Mouse (Mus musculus) retina, embryonic 14.5 days (tissue): ENCODE results near the gene Amph.
"Not testable (repeated sequence)": the region's sequence is repeated elsewhere in the genome, so short reads cannot be mapped to it uniquely, and the experiment has no call there.

ENCODE experiments used
- DNase-seq: peaks from one replicate; pipeline ENCODE4 v3.0.0-alpha.2; 2015; ENCODE audit warnings: low spot score

Gene Amph

DNA sequence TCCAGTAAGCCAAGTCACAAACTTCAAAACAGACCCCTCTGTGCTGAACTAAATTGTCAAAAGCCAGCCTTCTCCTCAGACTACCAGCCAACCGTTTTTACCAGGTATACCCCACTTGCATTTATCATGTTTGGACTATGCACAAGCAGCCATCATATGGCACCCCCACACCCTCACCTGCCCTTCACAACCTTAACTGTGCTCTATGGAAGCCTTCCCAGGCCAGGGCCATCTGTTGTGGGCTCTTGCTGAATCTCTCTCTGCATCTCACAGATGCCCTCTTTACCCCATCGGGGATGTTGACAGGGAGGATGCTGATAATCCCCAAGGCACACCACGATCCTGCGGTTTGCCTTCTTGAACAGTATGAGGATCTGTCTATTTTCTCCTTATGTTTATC lies 77.9 kb downstream of the Amph start:
- no peak for DNase-seq

DNA sequence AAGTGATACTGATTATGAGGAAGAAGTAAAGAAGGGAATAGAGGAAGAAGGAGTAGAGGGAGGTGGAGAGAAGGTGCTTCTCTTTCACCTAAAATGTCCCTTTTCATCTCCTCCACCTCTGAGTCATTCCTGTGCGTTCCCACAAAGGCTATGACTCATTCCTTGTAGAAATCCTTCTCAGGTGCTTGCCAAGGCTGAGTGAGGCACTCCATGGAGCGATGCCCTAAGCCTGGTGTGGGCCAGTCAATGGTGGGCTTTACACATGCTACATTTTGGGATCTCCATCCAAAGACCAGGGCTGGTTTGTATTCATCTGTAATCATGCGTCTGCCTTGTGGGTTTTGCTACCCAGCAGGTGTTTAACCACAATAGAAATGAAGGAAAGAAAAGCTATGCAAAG lies 78.9 kb downstream of the Amph start:
- no peak for DNase-seq

DNA sequence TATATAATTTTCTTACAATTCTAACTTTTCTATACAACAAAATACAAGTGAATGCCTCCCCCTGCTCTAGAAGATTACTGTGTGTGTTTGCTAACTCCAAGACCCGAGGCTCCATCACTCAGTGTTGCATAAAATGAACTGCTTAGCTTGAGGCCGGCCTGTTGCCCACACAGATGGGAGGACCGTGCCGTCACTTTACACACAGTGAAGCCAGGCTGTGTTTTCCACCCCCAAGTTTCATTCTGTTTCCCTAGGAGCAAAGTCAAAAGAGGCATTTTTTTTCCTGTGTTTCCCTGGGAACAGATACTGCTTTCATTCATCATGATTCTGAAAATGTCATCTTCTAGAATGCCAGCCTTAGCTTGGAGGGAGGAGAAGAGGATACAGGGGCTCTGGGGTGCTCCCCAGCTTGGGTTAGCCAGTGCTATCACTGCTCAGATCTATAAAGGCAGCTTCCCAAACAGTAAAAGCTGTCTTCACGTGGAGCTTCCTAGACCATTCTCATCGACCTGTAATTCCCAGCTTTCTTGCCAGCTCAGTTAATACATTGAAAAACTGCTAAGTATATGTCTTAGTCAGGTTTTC lies 79.9 kb downstream of the Amph start:
- no peak for DNase-seq

DNA sequence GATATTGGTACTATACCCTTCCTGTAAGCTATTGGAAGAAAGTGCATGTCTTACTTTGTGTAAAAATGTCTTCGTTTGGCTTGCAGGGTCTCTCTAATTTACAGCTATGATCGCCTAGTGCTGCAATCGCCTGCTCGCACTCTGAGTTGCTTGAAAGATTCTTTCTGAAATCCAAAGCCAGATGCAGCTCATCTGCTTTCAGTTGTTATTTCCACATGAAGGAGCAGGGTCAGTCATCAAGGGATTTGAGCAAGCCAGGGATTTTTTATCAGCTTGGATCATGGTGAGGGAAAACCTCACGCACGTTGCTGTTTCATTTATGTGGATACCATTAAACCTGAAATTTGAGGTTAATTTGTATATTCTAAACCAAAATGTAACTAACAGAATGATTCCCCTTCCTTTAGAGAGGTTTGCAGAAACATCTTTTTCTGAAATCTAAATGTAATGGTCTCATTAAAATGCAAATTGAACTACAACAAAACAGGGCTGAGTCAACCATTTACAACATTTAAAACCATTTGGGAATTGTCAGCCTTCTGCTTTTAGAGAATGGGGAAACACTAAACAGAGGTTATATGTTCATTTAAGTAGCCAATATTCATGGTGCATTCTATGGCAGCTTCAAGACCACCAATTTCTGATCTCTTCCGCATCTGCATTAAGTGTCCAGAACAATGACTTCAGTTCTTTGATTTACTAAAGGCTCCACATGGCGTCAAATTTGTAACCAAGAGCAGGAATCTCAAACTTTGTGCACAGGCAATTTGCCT lies 84.1 kb downstream of the Amph start:
- peak; percentile 61 for DNase-seq

DNA sequence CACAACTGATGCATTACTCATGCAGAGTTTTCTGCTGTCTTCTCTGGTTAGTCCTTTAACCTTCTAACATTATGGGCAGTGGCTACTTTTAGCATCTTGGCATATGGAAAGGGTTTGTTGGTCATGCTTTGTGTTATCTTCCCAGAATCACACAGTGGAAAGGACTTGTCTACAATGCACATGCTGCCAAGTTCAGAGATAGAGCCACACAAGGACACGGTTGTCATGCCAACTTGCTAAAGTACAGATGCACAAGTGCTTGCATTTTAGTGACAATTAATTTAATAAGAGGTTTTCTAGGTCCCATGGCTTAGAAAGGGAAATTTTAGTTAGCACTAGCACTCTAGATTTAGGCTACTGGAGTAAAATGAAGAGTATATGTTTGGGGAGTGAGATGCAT lies 104.1 kb downstream of the Amph start:
- no peak for DNase-seq

DNA sequence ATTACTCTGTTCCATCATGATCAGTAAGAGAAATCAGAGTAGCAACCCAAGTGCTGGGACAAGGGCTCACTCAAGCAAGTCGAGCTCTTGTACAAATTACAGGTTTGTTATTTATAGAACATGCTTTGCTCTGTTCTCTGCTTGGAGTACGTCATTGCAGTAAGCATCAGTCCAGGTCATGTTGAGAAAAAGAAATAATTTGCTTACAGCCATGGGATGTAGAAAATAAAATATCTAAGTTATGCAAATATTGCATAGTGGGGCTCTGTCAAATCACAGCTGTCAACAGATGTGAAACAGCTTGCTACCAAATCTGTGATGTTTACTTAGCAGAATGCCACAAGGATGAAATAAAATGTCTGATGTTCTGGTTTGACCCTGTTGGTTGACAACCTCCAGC lies 106.5 kb downstream of the Amph start:
- no peak for DNase-seq

DNA sequence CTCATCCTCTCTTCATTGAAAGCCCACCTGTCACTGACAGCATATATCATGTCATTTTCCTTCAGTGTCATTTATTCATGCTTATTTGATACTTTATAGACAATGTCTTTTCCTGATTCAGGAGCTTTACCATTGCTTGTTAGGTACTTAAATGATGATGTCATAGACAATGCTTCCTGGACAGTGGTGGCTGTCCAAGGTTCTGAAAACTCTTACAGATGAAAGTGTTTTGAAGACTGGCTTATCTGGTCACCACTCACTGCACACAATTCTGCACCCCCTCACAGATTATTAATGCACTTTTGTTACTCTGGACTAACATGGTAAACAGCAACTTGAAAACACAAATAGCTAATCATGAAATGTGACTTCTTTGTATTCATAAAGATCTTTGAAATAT lies 124.3 kb downstream of the Amph start:
- DNase-seq: peak; percentile 51

DNA sequence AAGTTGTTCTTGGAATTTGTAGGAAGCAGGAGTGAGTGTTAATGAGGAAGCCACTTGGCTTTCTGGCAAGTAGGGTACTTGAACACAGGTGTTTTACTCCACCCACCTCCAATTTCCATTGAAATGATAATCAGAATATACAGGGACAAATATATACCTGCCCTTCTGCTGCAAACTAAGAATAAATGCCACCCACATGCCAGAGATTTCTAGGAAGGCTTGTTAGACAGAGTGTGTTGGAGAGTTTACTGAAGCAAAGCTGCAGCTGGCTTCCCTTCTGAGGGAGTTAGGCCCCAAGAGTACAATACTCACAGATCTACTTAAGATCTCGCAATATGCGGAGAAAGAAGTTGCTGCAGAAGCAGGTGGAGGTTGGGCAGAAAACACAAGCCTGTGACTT lies 129.4 kb downstream of the Amph start:
- no peak for DNase-seq

DNA sequence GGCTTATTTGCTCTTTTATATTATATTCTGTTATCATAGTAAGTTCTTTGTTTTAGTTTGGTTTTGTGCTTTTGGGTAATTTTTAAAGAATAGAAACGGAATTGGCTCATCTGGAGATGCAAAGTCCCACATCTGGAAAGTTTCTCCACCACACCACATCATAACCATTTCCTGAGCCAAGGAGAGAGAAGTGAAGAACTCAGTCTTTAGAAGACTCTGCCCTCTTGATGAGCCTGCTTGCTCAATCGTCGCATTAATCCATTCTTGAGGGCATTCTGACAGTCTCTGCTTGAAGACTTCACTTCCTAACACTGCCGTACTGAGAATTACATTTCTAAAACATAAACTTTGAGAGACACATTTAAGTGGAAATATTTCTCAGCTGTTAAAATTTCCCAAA lies 133.9 kb downstream of the Amph start:
- DNase-seq: no peak

DNA sequence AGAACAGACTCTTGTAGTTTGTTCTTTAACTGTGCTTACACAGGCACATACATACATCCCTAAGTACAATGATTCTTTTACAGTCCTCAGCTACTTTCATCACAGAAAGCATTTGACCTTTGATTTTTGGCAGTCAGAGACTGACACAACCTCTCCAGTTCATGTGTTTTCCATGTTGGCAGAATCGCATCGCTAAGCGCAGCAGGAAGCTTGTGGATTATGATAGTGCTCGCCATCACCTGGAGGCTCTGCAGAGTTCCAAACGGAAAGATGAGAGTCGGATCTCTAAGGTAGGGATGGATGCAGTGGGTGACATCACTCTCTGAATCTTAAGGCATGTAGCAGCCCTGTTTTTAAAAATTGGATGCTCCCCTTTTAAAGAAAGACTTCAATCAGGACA lies 146.6 kb downstream of the Amph start:
- DNase-seq: no peak

DNA sequence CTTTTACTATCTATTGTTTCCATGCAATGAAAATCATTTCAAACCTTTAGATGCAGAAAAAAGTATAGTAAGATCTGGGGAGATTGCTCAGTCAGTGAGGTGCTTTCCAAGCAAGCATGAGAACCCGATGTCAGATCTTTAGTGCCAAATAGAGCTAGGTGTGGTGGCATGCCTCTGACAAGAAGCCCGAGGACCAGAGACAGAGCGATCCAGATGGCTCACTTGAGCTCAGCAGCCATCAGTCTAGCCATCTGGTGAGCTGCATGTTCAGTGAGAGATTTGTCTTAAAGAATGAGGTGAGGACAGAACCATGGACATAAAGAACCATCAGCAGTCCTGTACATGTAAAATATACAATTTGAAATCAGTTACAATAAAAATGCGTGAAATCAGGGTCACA lies 149.1 kb downstream of the Amph start:
- DNase-seq: no peak

DNA sequence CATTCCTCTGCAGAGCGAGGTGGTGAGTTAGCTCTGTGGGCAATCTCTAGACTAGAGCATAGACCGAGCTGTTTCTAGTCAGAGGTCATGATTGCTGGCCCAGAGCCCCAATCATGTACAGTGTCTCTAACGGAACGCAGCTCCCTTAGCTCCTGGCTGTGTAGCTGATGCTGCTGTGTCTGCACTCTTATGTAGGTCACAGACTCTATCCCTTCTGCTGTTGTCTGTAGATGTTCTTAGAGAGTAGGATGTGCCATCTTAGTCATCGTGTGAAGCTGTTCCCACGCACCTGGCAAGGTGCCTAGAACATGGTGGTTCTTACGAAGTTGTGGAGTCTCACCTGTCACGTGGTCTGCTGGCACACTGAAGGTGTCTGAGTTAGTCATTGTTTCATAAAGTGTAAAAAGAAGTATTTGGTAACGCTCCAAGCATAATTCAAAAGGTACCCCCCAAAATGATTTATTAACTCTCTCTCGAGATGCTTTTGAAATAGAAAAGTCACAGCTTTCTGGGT lies 153.9 kb downstream of the Amph start:
- no peak for DNase-seq

DNA sequence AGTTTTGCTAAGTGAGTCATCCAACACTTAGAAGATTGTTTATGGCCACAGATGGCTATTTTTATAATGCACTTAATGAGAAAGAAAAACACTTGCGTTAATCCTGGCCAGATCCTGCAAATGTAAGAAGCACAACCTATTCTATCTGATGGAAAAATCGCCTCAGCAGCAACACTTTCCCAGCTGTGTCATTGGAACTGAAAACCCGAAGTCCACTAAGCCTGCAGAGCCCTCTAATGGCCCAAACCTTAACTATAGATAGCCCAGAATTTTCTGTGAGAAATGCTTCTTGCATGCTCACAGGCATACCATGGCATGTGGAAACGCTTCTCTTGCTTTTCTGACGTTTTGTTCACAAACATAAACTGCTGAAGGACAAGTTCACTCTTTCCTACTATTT lies 158.4 kb downstream of the Amph start:
- peak; percentile 42 for DNase-seq

DNA sequence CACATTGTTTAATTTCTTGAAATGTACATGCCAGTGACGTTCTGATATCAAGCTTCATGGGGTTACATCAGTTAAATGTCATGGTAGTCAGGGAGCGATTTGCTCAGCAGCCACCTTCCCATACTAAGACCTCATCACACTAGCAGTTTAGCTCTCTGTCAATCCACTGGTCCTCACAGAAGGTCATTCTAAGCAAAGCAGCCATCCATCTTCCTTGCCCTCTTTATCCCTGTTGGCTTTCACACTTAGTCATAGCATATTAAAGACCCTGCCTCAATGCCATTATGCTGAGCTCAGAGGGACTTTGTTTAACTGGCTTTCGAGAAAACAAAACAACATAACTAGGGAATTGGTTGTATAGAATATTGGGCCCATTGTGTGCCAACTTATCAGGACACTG lies 161.3 kb downstream of the Amph start:
- no peak for DNase-seq

DNA sequence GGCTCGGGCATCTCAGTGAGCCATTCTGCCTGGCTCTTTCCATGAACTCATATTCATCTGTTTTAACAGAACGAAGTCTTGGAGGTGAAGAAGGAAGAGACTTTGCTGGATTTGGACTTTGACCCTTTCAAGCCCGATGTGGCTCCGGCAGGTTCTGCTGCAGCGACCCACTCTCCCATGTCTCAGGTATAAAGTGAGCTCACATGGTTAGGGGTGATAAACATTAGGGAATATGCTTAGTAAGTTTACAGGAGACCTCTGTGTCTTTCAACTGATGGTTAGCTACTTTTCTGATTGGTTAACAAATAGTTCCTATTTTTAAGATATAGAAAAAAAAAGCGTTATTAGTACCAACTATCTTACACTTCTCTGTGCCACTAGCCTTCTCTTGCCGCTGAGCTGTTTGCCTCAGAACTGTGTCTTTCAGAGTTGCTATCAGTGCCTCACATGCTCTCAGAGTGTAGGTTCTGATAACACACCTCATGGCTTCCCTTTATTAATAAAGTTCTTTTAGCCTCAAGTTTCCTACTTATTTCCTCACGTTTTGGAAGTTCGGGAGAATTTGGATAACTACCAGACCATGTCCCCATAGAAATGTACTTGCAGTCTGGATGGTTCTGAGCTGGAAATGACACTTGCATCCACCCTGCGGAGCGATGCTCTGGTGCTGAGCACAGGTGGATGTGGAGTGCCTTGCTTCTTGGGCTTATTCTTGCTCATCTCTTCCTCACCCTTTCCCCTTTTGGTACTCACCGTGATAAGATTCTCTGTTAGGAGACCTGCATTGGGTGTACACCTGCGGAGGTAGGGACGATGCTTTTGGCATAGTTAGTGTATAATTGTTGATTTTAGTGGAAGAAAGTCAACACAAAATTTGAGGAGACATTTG lies 165.3 kb downstream of the Amph start:
- no peak for DNase-seq

DNA sequence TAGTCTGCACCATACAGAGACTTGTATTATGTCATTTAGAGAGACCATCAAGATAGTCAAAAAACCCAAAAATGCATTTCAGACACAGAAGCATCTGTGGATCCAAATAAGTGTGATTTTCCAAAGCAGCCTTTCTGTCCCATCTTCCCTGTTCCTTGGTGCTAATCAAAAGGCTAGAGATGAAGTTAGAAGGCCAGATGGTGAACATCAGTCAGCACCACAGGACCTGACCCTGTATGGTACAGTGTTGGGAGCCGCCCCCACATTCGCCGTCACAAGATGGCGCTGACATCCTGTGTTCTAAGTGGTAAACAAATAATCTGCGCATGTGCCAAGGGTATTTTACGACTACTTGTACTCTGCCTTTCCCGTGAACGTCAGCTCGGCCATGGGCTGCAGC lies 166.8 kb downstream of the Amph start:
- DNase-seq: not testable (repeated sequence)

DNA sequence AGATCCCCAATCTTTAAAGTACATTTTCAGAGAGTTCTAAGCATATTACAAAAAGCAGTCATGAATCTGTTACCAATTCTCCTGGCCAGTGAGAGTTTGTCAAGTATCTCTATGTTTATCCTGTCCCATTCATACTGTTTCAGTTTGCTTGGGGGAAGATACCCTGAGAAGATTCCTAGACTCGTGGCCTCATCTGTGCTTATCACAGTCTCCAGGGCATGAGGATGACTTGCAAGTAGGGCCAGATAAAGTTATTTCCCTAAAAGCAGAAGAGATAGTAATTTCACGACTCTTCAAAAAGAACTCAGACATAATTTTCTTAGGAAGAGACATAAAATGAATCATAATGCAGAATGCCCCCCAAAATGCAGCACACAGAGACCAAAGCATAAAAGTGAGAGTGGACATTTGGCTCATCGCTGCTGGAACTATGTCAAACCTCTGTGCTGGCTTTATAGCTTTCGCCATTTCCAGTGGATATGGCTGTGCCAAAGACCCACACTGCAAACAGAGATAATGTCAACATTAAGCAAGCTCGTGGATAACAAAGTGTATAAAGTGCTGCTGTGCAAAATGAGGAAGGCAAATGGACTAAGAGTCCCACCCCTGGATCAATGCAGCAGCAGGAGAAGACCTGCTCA lies 179.0 kb downstream of the Amph start:
- DNase-seq: no peak

DNA sequence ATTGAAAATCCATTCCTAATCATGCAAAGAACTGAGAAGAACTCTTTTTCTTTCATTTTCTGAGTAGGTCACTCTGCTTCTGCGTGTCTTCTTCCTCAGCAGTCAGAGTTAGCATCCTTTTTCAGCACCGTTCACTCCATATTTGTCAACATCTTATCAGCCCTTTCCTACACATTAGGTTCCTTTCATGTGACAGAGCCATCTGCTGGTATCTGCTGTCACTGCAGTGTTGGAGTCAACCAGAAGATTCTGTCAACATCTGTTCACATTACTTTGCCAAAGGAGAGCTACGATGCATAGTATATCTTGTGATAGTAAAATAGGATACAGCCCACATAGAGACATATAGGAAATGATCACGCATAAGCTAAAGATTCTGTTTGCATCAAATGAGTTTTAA lies 185.8 kb downstream of the Amph start:
- peak; percentile 71 for DNase-seq

DNA sequence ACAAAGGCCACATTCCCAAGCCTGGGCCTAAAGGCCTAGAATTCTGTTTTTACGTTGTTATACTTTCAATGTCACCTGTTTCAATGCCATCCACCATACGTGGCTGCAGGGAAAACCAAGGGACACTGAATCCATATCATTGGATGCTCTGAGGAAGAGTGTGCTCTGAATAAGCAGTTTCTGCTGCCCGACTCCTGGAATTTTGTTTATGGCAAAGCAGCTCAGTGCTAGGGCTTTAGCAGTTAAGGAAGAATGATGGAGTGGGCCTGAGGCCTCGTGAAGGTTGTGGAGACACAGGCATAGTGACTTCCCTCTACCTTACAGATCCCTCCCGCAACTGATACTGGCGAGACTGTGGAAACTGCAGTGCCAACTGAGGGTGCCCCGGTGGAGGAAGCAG lies 189.2 kb downstream of the Amph start:
- no peak for DNase-seq

DNA sequence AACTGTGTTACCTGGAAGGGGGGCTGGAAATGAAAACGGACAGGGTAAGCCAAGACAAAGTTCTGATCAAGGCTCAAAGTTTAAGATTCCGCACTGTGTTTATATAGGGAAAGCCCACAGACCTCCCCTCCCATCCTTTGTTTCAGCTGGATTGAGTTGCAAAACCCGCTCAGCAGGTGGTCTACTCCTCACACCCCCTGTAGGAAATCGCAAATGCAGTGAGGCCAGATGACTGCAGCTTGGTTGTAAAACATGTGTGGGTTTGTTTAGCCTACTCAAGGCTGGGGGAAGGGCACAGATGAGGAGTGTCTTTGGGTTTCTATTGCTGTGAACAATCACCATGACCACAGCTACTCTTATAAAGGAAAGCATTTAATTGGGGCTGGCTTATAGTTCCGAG lies 189.9 kb downstream of the Amph start:
- peak; percentile 15 for DNase-seq

DNA sequence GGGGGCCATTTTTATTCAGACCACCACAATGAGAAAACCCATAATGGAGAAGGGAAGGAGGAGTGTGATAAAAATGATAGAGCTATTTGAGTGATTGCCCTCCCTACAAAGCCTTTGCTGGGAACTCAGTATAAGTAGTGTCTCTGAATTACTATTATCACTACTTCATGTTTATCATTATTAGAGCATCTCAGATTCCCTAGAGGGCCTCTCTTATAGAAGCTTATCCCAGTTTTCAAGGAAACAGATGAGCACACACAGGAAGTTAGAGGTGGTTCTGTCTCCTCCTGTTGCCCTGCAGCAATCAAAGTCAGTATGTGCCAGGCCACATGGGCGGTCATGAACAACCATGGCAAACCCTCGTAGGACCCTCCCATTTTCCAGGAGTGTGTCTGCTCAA lies 190.5 kb downstream of the Amph start:
- no peak for DNase-seq

DNA sequence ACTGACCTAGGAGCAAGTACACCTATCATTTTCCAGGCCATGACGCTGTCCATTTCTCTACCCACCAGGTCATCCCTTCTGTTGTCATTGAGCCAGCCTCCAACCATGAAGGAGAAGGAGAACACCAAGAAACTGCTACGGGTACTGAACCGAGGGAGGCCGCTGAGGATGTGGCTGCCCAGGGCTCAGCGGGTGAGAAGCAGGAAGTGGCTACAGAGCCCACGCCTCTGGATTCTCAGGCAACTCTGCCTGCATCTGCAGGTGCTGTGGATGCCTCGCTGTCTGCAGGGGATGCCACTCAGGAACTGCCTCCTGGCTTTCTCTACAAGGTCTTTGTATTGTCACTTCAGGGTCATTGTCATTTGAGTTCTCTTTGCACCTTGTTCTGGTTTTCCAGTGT lies 191.1 kb downstream of the Amph start:
- DNase-seq: no peak
